Mouse (Mus musculus) CH12.LX (cell line): ENCODE data around the gene Ank3. TPM values are rescaled to one million over a fixed set of nuclear protein-coding genes. Genes with fewer than 3 reads are reported as not detected.

Experiments used
- DNase-seq: peaks from one replicate; pipeline ENCODE4 v3.0.0-alpha.2; 2013; ENCODE audit errors: extremely low read depth
- H3K27ac ChIP-seq: 2 replicates; pipeline ENCODE4 v1.5.1; 2012; ENCODE audit warnings: low read depth, mild to moderate bottlenecking, control low read depth, moderate library complexity; ENCODE audit not compliant: insufficient read depth
- H3K27me3 ChIP-seq: replicated peaks from 2 replicates; pipeline ENCODE3; 2012; ENCODE audit warnings: inconsistent platforms
- H3K36me3 ChIP-seq, 2 experiments: replicated peaks in 1 of 2; 2 replicates each; pipeline versions ENCODE3 to v1.6.1; 2012; ENCODE audit warnings: inconsistent platforms in 1 of 2, low read length in 1 of 2, mild to moderate bottlenecking in 1 of 2, mixed read lengths in 1 of 2, moderate library complexity in 1 of 2; ENCODE audit not compliant: control insufficient read depth in 1 of 2, insufficient read depth in 1 of 2
- H3K4me1 ChIP-seq, 2 experiments: 2 replicates each; pipeline ENCODE4 v1.6.1; 2012; ENCODE audit warnings: inconsistent platforms in 1 of 2, moderate library complexity in 1 of 2; ENCODE audit not compliant: insufficient read depth in 2 of 2, control insufficient read depth in 1 of 2
- H3K4me2 ChIP-seq: 2 replicates; pipeline ENCODE4 v1.6.1; 2012; ENCODE audit warnings: low read depth, mild to moderate bottlenecking, control low read depth; ENCODE audit not compliant: poor library complexity, insufficient read depth, severe bottlenecking
- H3K4me3 ChIP-seq, 3 experiments: fragments of 150-350 bp in 1 of 3; sonication (generic) in 1 of 3; replicated peaks in 1 of 3; 2 replicates each; pipeline versions ENCODE3 to v1.5.1; 2011 to 2012; ENCODE audit warnings: low read depth in 2 of 3, low read length in 2 of 3, mild to moderate bottlenecking in 2 of 3, moderate library complexity in 2 of 3, control low read depth in 1 of 3, improper control_type of control experiment in 1 of 3, inconsistent platforms in 1 of 3, mixed read lengths in 1 of 3; ENCODE audit not compliant: poor library complexity in 1 of 3
- H3K79me2 ChIP-seq: replicated peaks from 2 replicates; pipeline ENCODE4 v1.6.1; 2012; ENCODE audit warnings: mild to moderate bottlenecking, moderate library complexity; ENCODE audit not compliant: control insufficient read depth, poor library complexity, insufficient read depth, severe bottlenecking; ENCODE audit errors: extremely low read depth
- H3K9ac ChIP-seq: 2 replicates; pipeline ENCODE4 v1.6.1; 2012; ENCODE audit warnings: low read depth, mild to moderate bottlenecking, control low read depth, moderate library complexity; ENCODE audit not compliant: insufficient read depth
- H3K9me3 ChIP-seq: replicated peaks from 2 replicates; pipeline ENCODE3; 2012; ENCODE audit warnings: low read length, inconsistent platforms, mixed read lengths
- ELF1 ChIP-seq: IDR thresholded peaks from 2 replicates; pipeline ENCODE4 v1.6.1; 2014; ENCODE audit warnings: low read depth, mild to moderate bottlenecking, inconsistent platforms, low read length, improper control_type of control experiment
- EP300 ChIP-seq: IDR thresholded peaks from 2 replicates; pipeline ENCODE4 v1.6.1; 2011; ENCODE audit warnings: low read length, improper control_type of control experiment
- ETS1 ChIP-seq: conservative IDR thresholded peaks from 2 replicates; pipeline ENCODE4 v1.6.1; 2012; ENCODE audit warnings: low read depth, mild to moderate bottlenecking, inconsistent platforms, low read length, improper control_type of control experiment, moderate library complexity
- HCFC1 ChIP-seq: IDR thresholded peaks from 2 replicates; pipeline ENCODE4 v1.6.1; 2012; ENCODE audit warnings: low read depth, mild to moderate bottlenecking, inconsistent platforms, low read length, improper control_type of control experiment
- IRF4 ChIP-seq: IDR thresholded peaks from 2 replicates; pipeline ENCODE4 v1.6.1; 2014; ENCODE audit warnings: low read depth, mild to moderate bottlenecking, inconsistent platforms, low read length, improper control_type of control experiment
- JUND ChIP-seq: conservative IDR thresholded peaks from 2 replicates; pipeline ENCODE4 v1.6.1; 2011; ENCODE audit warnings: low read depth, low read length, improper control_type of control experiment
- KAT2A ChIP-seq: IDR thresholded peaks from 2 replicates; pipeline ENCODE4 v1.6.1; 2012; ENCODE audit warnings: low read length, improper control_type of control experiment, inconsistent platforms; ENCODE audit not compliant: insufficient replicate concordance
- MAFK ChIP-seq: IDR thresholded peaks from 2 replicates; pipeline ENCODE4 v1.6.1; 2011; ENCODE audit warnings: low read length, improper control_type of control experiment; ENCODE audit not compliant: insufficient replicate concordance
- MXI1 ChIP-seq: IDR thresholded peaks from 2 replicates; pipeline ENCODE4 v1.6.1; 2011; ENCODE audit warnings: mild to moderate bottlenecking, low read depth, low read length, improper control_type of control experiment
- MYC ChIP-seq: IDR thresholded peaks from 2 replicates; pipeline ENCODE4 v1.6.1; 2011; ENCODE audit warnings: low read depth, mild to moderate bottlenecking, improper control_type of control experiment, low read length
- PAX5 ChIP-seq: IDR thresholded peaks from 2 replicates; pipeline ENCODE4 v1.6.1; 2012; ENCODE audit warnings: low read length, inconsistent platforms, mixed read lengths
- RAD21 ChIP-seq: IDR thresholded peaks from 2 replicates; pipeline ENCODE4 v1.6.1; 2011; ENCODE audit warnings: low read depth, mild to moderate bottlenecking, low read length, improper control_type of control experiment, moderate library complexity
- SIN3A ChIP-seq: IDR thresholded peaks from 2 replicates; pipeline ENCODE4 v1.6.1; 2012; ENCODE audit warnings: low read length, improper control_type of control experiment, inconsistent platforms
- SMC3 ChIP-seq: IDR thresholded peaks from 2 replicates; pipeline ENCODE4 v1.6.1; 2011; ENCODE audit warnings: low read depth, low read length, improper control_type of control experiment
- TCF12 ChIP-seq: IDR thresholded peaks from 2 replicates; pipeline ENCODE4 v1.6.1; 2014; ENCODE audit warnings: low read depth, mild to moderate bottlenecking, inconsistent platforms, low read length, improper control_type of control experiment
- ZC3H11A ChIP-seq: IDR thresholded peaks from 2 replicates; pipeline ENCODE4 v1.6.1; 2012; ENCODE audit warnings: low read depth, mild to moderate bottlenecking, inconsistent platforms, low read length, improper control_type of control experiment
- ZKSCAN1 ChIP-seq: IDR thresholded peaks from 2 replicates; pipeline ENCODE4 v1.6.1; 2012; ENCODE audit warnings: low read depth, inconsistent platforms, low read length, improper control_type of control experiment, borderline replicate concordance
- ZMIZ1 ChIP-seq: IDR thresholded peaks from 2 replicates; pipeline ENCODE4 v1.6.1; 2012; ENCODE audit warnings: low read depth, mild to moderate bottlenecking, inconsistent platforms, low read length, improper control_type of control experiment
- dilution Hi-C: fragments of 300-500 bp; cut with MboI; formaldehyde crosslinking; loops from 2 replicates; pipeline ENCODE4 v1.14.3; 2020; ENCODE audit warnings: low sequenced_read_pairs; ENCODE audit not compliant: extremely low pct_unique_long_range_greater_than_20kb, extremely low pct_ligation_motif_present
- in situ Hi-C: fragments of 300-500 bp; cut with MboI; formaldehyde crosslinking; loops from 3 replicates; pipeline ENCODE4 v1.14.3; 2019; ENCODE audit warnings: low sequenced_read_pairs, low pct_ligation_motif_present, low pct_unique_long_range_greater_than_20kb, mixed read lengths
- polyA plus RNA-seq: library from polyadenylated mRNA; unstranded; fragments of >175 nt; gene quantifications from 2 replicates; pipeline ENCODE4 v1.2.1, GENCODE M21; 2012; ENCODE audit warnings: low read depth; ENCODE audit not compliant: insufficient read length
- total RNA-seq, 2 experiments: library from RNA; depleted of rRNA; stranded (reverse); fragments of 300-350 nt in 1 of 2; fragments of >200 nt in 1 of 2; gene quantifications; 2 replicates each; pipeline ENCODE4 v1.2.3; 2012 to 2014

Ank3 gene
- total and polyA plus RNA-seq, 3 experiments: 4.7 to 8.3 (median 6.2) TPM

DNA sequence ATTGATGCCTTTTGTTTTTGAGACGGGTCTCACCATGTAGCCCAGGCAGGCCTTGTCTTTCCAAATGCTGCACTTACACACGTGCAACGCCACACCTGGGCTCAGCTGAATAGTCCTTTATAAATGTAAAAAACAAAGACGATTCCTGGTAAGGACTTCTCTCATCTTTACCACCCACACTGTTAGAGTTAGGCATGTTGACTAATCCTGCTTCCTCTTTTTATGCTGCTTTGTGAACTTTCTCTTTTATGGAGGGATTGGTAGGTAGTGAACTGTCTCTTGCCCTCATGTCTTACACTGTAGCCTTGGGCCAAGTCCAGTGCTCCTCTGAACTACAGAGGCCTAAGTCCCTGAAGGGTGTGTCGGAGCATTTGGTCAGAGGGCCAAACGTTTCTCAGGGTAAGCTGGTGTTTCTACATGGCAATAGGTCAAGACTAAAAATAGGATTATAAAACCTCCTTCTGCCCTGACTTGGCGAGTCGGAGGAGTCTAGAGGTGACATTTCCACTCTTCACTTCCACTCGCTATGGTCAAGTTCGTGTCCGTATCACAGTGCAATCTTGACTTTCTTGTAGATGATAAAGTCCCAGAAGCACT lies 491.9 kb downstream of the Ank3 start:
- TF ChIP-seq MYC: no peak
- TF ChIP-seq EP300: 0 out of 2 replicates have a peak, but pooled peaks have one; percentile 29
- TF ChIP-seq, all 38 proteins: peak for 1
- H3K4me2 ChIP-seq: 0 out of 2 replicates have a peak overlapping the region, but pooled peaks have one; percentile 10
- no peak overlapping the region for H3K4me3 ChIP-seq
- H3K9ac ChIP-seq: no peak overlapping the region
- peaks cover 0 to 32% of the 10 kb centered on the region in 2 experiments for H3K36me3 ChIP-seq
- dilution Hi-C loops: no loop called here
- H3K27me3 ChIP-seq: no peaks in the 10 kb centered on the region
- peaks cover 0 to 21% of the 10 kb centered on the region in 2 experiments; a peak in 2 of 4 replicates for H3K4me1 ChIP-seq
- no peaks in the 10 kb centered on the region for H3K9me3 ChIP-seq
- DNase-seq: no peak
- in situ Hi-C loops: no loop called here
- H3K27ac ChIP-seq: no peak overlapping the region
- H3K79me2 ChIP-seq: no peaks in the 10 kb centered on the region

- H3K4me1 ChIP-seq: peaks cover 0 to 21% of the 10 kb centered on the region in 2 experiments; a peak in 3 of 4 replicates
These were observed 493.6 kb downstream of the Ank3 start for GRCm38 (mm10) chr10:69892162-69892561.

GRCm38 (mm10) chr10:69895606-69896005 lies 497.0 kb downstream of the Ank3 start:
- in situ Hi-C loops: no loop called here
- DNase-seq: no peak
- no peak for TF ChIP-seq KAT2A
- TF ChIP-seq ZMIZ1: no peak
- TF ChIP-seq MXI1: no peak
- TF ChIP-seq ZC3H11A: no peak
- TF ChIP-seq IRF4: no peak
- TF ChIP-seq MYC: no peak
- no peak for TF ChIP-seq HCFC1
- no peak for TF ChIP-seq RAD21
- no peak for TF ChIP-seq TCF12
- TF ChIP-seq PAX5: no peak
- no peak for TF ChIP-seq ETS1
- no peak for TF ChIP-seq SIN3A
- H3K27ac ChIP-seq: no peak overlapping the region
- no peak overlapping the region for H3K9ac ChIP-seq
- no peak overlapping the region for H3K4me2 ChIP-seq
- no peaks in the 10 kb centered on the region for H3K9me3 ChIP-seq
- no peaks in the 10 kb centered on the region for H3K27me3 ChIP-seq
- peaks cover 0 to 1% of the 10 kb centered on the region in 2 experiments; a peak in 2 of 4 replicates for H3K4me1 ChIP-seq
- H3K4me3 ChIP-seq: no peak overlapping the region
- no peaks in the 10 kb centered on the region; the same call in 1 of the 2 replicates for H3K79me2 ChIP-seq
- H3K36me3 ChIP-seq: peaks cover 0 to 48% of the 10 kb centered on the region in 2 experiments
- dilution Hi-C loops: no loop called here

More at GRCm38 (mm10) chr10:69892162-69892561, 493.6 kb downstream of the Ank3 start:
- in situ Hi-C loops (no loop called here), dilution Hi-C loops (no loop called here)
- TF ChIP-seq ZKSCAN1 (no peak), MAFK (no peak), PAX5 (no peak), SMC3 (no peak), ELF1 (no peak), IRF4 (no peak), JUND (no peak)
- Histone ChIP-seq H3K4me2 (no peak overlapping the region), H3K79me2 (no peaks in the 10 kb centered on the region; the same call in 1 of the 2 replicates), H3K27ac (no peak overlapping the region), H3K9me3 (no peaks in the 10 kb centered on the region), H3K27me3 (no peaks in the 10 kb centered on the region), H3K36me3 (peaks cover 0 to 28% of the 10 kb centered on the region in 2 experiments), H3K4me3 (no peak overlapping the region), H3K9ac (no peak overlapping the region)
- DNase-seq: no peak
